30 mouse cellular contexts compared by ENCODE assay signal in the genomic region with DNA sequence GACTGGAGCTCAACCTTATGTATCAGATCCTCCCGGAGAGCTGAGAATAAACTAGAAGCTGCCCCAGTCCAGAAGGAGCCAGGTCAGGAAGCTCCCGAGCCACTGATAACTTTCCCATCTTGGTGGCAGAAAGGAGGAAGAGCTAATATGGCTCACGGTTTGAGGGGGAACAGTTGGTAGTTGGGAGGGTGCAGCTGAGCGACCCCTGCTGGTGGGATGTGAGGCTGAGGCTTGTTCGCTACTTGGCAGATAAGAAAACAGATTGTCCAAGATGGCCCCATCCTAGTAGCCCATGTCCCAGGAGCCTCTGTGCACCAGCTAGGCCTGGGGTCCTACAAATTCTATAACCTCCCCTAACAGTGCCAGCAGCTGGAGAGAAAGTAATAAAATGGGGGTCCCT.
A peak's percentile ranks its signal among the peaks of the same experiment; 100 is the strongest.
DNase-seq lines count a peak whose midpoint lies in the region; ATAC-seq and TF ChIP-seq lines count a peak whose summit lies in the region.
"Had no signal": no experiment of that assay in that cellular context is flagged by ENCODE, and none has a peak within 500 bp of the region (broad histone marks: within the 10 kb centered on the region; RNA-seq: fewer than 3 reads in every experiment).

No protein-coding gene starts in this region.

- TF ChIP-seq EP300 in ES-Bruce4 (IDR thresholded peaks at IDR 0.05; ENCODE audit: insufficient read depth, low read depth, low read length), result no peak

- ATAC-seq in kidney, postnatal 0 days (replicated peaks; ENCODE audit: low FRiP score, low read depth), result no peak
- no peak for ATAC-seq in midbrain, embryonic 11.5 days (ENCODE audit: low FRiP score)
- ATAC-seq in midbrain, embryonic 14.5 days (ENCODE audit: low FRiP score, low TSS enrichment), result no peak
- ATAC-seq: forebrain, embryonic 14.5 days; midbrain, embryonic 15.5 days; Patski had no signal

- no peak for DNase-seq in kidney, postnatal 0 days (ENCODE audit: low spot score)
- DNase-seq in kidney, postnatal 25 days, result no peak
- DNase-seq in midbrain, embryonic 11.5 days (ENCODE audit: low spot score, missing footprints), result peak; percentile 64
- DNase-seq in midbrain, embryonic 14.5 days, result no peak
- no peak for DNase-seq in ovary, adult 18-20 months (ENCODE audit: low spot score)
- no peak for DNase-seq in gastrocnemius, postnatal 4 days (ENCODE audit: low spot score in 2 of 2)
- DNase-seq: adrenal gland, postnatal 36 days; cerebellum, adult 2 months; cerebellum, postnatal 14 days; gastrocnemius, postnatal 36 days; heart, adult 2 months; heart, postnatal 4 days; kidney, adult 11 months; kidney, postnatal 36 days; lung, adult 2 months; right cerebral cortex, postnatal 4 days; thymus, adult 18-20 months; thymus, postnatal 25 days had no signal

- H3K4me1 ChIP-seq in kidney, postnatal 0 days (replicated peaks; ENCODE audit: insufficient read depth, low read length), result no peaks in the 10 kb centered on the region
- H3K4me1 ChIP-seq in midbrain, embryonic 11.5 days (ENCODE audit: control insufficient read depth, insufficient read depth, low read length), result peaks cover 6% of the 10 kb centered on the region; the same call in 1 of the 2 replicates
- no peaks in the 10 kb centered on the region for H3K4me1 ChIP-seq in midbrain, embryonic 14.5 days (ENCODE audit: control insufficient read depth, insufficient read depth, low read length)
- H3K4me1 ChIP-seq in ES-Bruce4 (ENCODE audit: control insufficient read depth, insufficient read depth, low read length), result peaks cover 5% of the 10 kb centered on the region
- peaks cover 1% of the 10 kb centered on the region; the same call in 1 of the 2 replicates for H3K4me1 ChIP-seq in bone marrow, adult 2 months (ENCODE audit: control insufficient read depth, insufficient read depth, low read length)
- H3K4me1 ChIP-seq: heart, embryonic 12.5 days; hindbrain, embryonic 13.5 days; midbrain, embryonic 15.5 days had no signal

- H3K36me3 ChIP-seq in kidney, postnatal 0 days (ENCODE audit: insufficient read depth, low read length), result no peaks in the 10 kb centered on the region
- no peaks in the 10 kb centered on the region for H3K36me3 ChIP-seq in midbrain, embryonic 11.5 days (ENCODE audit: control insufficient read depth, insufficient read depth, low read length)
- no peaks in the 10 kb centered on the region for H3K36me3 ChIP-seq in midbrain, embryonic 14.5 days (ENCODE audit: control insufficient read depth, insufficient read depth, low read length)
- H3K36me3 ChIP-seq in ES-Bruce4 (ENCODE audit: control insufficient read depth, insufficient read depth, low read length, poor library complexity, severe bottlenecking), result no peaks in the 10 kb centered on the region
- H3K36me3 ChIP-seq: G1E; heart, embryonic 12.5 days; hindbrain, embryonic 13.5 days; limb, embryonic 12.5 days; midbrain, embryonic 15.5 days had no signal

- H3K4me2 ChIP-seq in kidney, postnatal 0 days (ENCODE audit: low read length), result no peak overlapping the region
- H3K4me2 ChIP-seq in midbrain, embryonic 11.5 days, result no peak overlapping the region
- H3K4me2 ChIP-seq in midbrain, embryonic 14.5 days (ENCODE audit: low read length), result no peak overlapping the region
- H3K4me2 ChIP-seq: heart, embryonic 12.5 days; hindbrain, embryonic 13.5 days; limb, embryonic 12.5 days; midbrain, embryonic 15.5 days had no signal

- H3K9me3 ChIP-seq in kidney, postnatal 0 days (replicated peaks; ENCODE audit: low read length), result no peaks in the 10 kb centered on the region
- H3K9me3 ChIP-seq in midbrain, embryonic 11.5 days (ENCODE audit: control insufficient read depth, low read length), result no peaks in the 10 kb centered on the region
- H3K9me3 ChIP-seq in midbrain, embryonic 14.5 days (ENCODE audit: control insufficient read depth, low read length), result no peaks in the 10 kb centered on the region
- no peaks in the 10 kb centered on the region for H3K9me3 ChIP-seq in ES-Bruce4 (replicated peaks; ENCODE audit: control insufficient read depth, insufficient read depth, low read length, poor library complexity, severe bottlenecking)
- H3K9me3 ChIP-seq: heart, embryonic 12.5 days; hindbrain, embryonic 13.5 days; midbrain, embryonic 15.5 days had no signal

- H3K4me3 ChIP-seq in kidney, postnatal 0 days (replicated peaks; ENCODE audit: low read depth, low read length), result no peak overlapping the region
- H3K4me3 ChIP-seq in midbrain, embryonic 11.5 days (ENCODE audit: low read depth, low read length), result no peak overlapping the region
- no peak overlapping the region for H3K4me3 ChIP-seq in midbrain, embryonic 14.5 days (replicated peaks; ENCODE audit: low read depth, low read length)
- no peak overlapping the region for H3K4me3 ChIP-seq in ES-Bruce4 (ENCODE audit: low read depth, low read length)
- no peak overlapping the region for H3K4me3 ChIP-seq in bone marrow, adult 2 months (replicated peaks; ENCODE audit: control insufficient read depth, low read depth, low read length)
- H3K4me3 ChIP-seq: heart, adult 2 months; heart, embryonic 12.5 days; hindbrain, embryonic 13.5 days; layer of hippocampus, adult 2 months; left cerebral cortex, adult 2 months; limb, embryonic 12.5 days; megakaryocyte, embryonic 14.5 days; midbrain, embryonic 15.5 days had no signal

- H3K9ac ChIP-seq in kidney, postnatal 0 days (ENCODE audit: low read depth, low read length), result no peak overlapping the region
- no peak overlapping the region for H3K9ac ChIP-seq in midbrain, embryonic 11.5 days (ENCODE audit: low read length)
- no peak overlapping the region for H3K9ac ChIP-seq in midbrain, embryonic 14.5 days (replicated peaks; ENCODE audit: low read length)
- H3K9ac ChIP-seq in ES-Bruce4 (ENCODE audit: low read depth, poor library complexity, severe bottlenecking), result no peak overlapping the region
- H3K9ac ChIP-seq: heart, embryonic 12.5 days; hindbrain, embryonic 13.5 days; limb, embryonic 12.5 days; midbrain, embryonic 15.5 days had no signal

- H3K27ac ChIP-seq in kidney, postnatal 0 days, result no peak overlapping the region
- no peak overlapping the region for H3K27ac ChIP-seq in midbrain, embryonic 11.5 days (ENCODE audit: low read depth, low read length)
- no peak overlapping the region for H3K27ac ChIP-seq in midbrain, embryonic 14.5 days (replicated peaks; ENCODE audit: low read depth, low read length)
- H3K27ac ChIP-seq in ES-Bruce4 (ENCODE audit: insufficient read depth, low read length), result no peak overlapping the region
- H3K27ac ChIP-seq in bone marrow, adult 2 months (ENCODE audit: control insufficient read depth, insufficient read depth, low read depth, low read length, poor library complexity), result no peak overlapping the region
- H3K27ac ChIP-seq: heart, adult 2 months; hindbrain, embryonic 13.5 days; layer of hippocampus, adult 2 months; left cerebral cortex, adult 2 months; midbrain, embryonic 15.5 days had no signal

- 93% methylated on average over 5 of the region's 5 CpGs for WGBS in kidney, postnatal 0 days
- WGBS in midbrain, embryonic 11.5 days, result 89% methylated on average over 5 of the region's 5 CpGs
- WGBS in midbrain, embryonic 14.5 days, result 94% methylated on average over 5 of the region's 5 CpGs
- WGBS in bone marrow, adult 2 months, result 77% methylated on average over 5 of the region's 5 CpGs

- TF ChIP-seq CTCF in kidney, postnatal 0 days (IDR thresholded peaks at IDR 0.05; ENCODE audit: low read depth), result peak; percentile 12; the same call in 1 of the 2 replicates
- peak; percentile 65 for TF ChIP-seq CTCF in ES-Bruce4 (IDR thresholded peaks at IDR 0.05; ENCODE audit: low read depth, low read length)
- peak; percentile 10; the same call in 1 of the 2 replicates for TF ChIP-seq CTCF in bone marrow, adult 2 months (IDR thresholded peaks at IDR 0.05; ENCODE audit: control insufficient read depth, insufficient read depth, low read length)

- TF ChIP-seq POLR2A in ES-Bruce4 (IDR thresholded peaks at IDR 0.05; ENCODE audit: insufficient read depth, low read length), result no peak
- no peak for TF ChIP-seq POLR2A in bone marrow, adult 2 months (IDR thresholded peaks at IDR 0.05; ENCODE audit: borderline replicate concordance, control insufficient read depth, low read depth, low read length)

- no peaks in the 10 kb centered on the region for H3K27me3 ChIP-seq in kidney, postnatal 0 days (ENCODE audit: insufficient read depth, low read length)
- 0 out of 2 replicates have a peak, but pooled peaks cover 3% of the 10 kb centered on the region for H3K27me3 ChIP-seq in midbrain, embryonic 11.5 days (ENCODE audit: control insufficient read depth, insufficient read depth, low read length)
- no peaks in the 10 kb centered on the region for H3K27me3 ChIP-seq in midbrain, embryonic 14.5 days (ENCODE audit: control insufficient read depth, insufficient read depth, low read length)
- H3K27me3 ChIP-seq in ES-Bruce4 (ENCODE audit: control insufficient read depth, insufficient read depth, low read length, poor library complexity, severe bottlenecking), result no peaks in the 10 kb centered on the region
- H3K27me3 ChIP-seq: heart, embryonic 12.5 days; limb, embryonic 12.5 days; midbrain, embryonic 15.5 days; Patski had no signal

Comparison
In these comparisons a context has a peak if more than half of its experiments do, and no peak if none do; other contexts are left out.
1. CTCF ChIP-seq: peak in every context shown above with its lines; median percentile 65 in ES-Bruce4; 12 in kidney, postnatal 0 days; 10 in bone marrow, adult 2 months.